Mouse (Mus musculus): ENCODE results near the gene Armc8. TPM values are rescaled to one million over a fixed set of nuclear protein-coding genes. Genes with fewer than 3 reads are reported as not detected.

The Armc8 gene
- total RNA-seq, 2 experiments from 2014 or later, result 26.7 to 27.9 TPM

DNA sequence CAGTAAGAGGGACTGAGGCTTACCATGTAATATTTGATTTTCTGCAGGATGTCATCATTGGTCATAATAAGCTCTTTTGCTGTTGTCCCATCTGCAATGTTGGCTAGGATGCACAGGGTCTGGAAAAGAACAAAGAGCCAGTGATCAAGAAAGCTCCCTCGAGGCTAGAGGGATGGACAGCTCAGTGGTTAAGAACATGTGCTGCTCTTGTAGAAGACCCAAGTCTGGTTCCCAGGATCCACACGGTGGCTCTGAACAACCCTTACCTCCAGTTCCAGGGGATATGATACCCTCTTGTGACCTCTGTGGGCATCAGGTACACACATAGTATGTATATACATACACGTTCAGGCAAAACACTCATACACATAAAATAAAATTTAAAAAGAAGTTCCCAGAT, 80.9 kb downstream of the Armc8 start:
- H3K27ac ChIP-seq, result no peak overlapping the region
- no peak overlapping the region for H3K4me3 ChIP-seq

DNA sequence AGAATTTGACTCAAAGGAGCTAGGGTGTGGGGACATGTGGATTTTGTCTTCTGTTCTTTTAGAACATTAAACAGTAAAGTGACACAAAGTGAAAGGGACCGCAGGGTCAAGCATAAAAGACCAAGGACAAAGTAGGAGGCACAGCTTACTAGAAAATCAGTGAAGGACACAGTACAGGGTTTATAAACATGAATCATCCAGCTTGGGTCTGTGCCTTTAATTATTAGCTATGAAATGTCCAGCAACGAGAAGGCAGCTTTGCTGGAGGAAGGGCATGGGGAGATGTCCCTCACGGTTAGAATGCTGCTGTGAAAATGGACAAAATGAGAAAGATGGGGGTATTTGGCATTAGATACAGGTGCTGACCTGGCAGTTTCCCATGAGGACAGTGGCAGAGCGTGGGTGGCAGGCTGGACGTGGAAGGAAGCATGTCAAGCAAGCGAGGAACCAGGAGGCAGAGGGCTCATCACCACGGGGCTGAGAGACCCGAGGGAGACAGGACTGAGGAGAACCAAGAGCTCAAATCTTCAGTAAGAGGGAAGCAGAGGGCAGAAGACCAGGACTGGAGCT, 81.5 kb downstream of the Armc8 start:
- TF ChIP-seq CTCF (IDR thresholded peaks at IDR 0.05), result no peak
- DNase-seq, result no peak
- H3K27ac ChIP-seq, result no peak overlapping the region
- intact Hi-C loops (cut with DNase I), result no loop called here
- H3K4me3 ChIP-seq, result no peak overlapping the region

More for the DNA sequence above, 80.9 kb downstream of the Armc8 start:
- DNase-seq, result no peak
- no peak for TF ChIP-seq CTCF (IDR thresholded peaks at IDR 0.05)
- intact Hi-C loops (cut with DNase I), result no loop called here

DNA sequence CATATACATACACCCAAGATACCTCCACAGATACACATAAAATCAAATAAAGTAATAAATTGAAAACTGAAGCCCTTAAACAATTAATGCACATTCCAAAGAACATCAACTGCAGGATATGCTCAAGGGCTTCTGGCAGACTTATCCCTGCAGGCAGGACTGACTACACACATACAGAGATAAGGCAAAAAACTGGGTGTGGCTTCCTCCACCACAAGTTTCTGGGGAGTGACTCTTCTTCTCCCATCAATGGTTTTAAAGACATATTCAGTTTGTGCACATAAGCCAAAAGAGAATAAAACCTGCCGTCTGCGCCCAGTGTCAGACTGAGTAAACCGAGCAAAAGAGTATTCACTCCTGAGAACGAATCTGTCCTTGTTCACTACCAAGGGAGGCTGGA, 83.6 kb downstream of the Armc8 start:
- TF ChIP-seq CTCF (IDR thresholded peaks at IDR 0.05), result no peak
- DNase-seq, result no peak
- H3K4me3 ChIP-seq, result no peak overlapping the region
- no peak overlapping the region for H3K27ac ChIP-seq
- intact Hi-C loops (cut with DNase I), result no loop called here

DNA sequence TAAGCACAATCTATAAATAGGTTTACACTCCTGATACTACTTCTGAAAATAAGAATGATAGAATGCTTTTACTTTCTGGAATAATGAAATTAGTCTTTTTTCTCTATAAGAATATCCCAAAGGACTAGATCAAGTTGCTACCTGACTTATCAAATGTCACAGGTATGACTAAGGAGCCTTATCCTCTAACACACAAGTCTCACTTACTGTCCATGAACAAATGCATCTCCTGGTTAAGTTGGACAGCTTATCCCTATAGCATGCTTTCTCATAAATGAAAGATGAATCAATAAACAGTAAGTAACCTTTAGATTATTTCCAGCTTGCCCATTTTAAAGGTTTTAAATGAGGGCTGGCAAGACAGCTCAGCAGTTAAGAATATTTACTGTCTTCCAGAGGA, 84.1 kb downstream of the Armc8 start:
- H3K27ac ChIP-seq, result no peak overlapping the region
- DNase-seq, result no peak
- intact Hi-C loops (cut with DNase I), result no loop called here
- no peak for TF ChIP-seq CTCF (IDR thresholded peaks at IDR 0.05)
- H3K4me3 ChIP-seq, result no peak overlapping the region

DNA sequence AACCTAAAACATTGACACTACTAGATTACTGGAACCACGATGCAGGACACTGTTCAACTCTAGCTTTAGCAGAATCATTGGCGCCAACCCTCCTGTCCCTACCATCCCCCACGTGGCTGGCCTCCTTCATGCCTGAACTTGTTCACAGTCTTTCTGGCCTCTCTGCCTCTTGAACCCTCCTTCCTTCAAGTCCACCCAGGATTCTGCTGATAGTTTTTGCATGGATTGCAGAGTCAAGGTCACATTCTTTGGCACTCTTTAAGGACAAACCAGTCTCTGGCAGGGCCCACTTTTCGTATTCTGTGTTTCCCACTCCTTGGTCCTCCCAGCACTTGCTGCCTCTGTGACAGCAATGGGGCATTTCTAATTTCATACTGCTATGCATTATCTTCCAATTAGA, 85.5 kb downstream of the Armc8 start:
- intact Hi-C loops (cut with DNase I), result no loop called here
- no peak for DNase-seq
- Histone ChIP-seq H3K27ac (no peak overlapping the region), H3K4me3 (no peak overlapping the region)
- TF ChIP-seq CTCF (IDR thresholded peaks at IDR 0.05), result no peak

DNA sequence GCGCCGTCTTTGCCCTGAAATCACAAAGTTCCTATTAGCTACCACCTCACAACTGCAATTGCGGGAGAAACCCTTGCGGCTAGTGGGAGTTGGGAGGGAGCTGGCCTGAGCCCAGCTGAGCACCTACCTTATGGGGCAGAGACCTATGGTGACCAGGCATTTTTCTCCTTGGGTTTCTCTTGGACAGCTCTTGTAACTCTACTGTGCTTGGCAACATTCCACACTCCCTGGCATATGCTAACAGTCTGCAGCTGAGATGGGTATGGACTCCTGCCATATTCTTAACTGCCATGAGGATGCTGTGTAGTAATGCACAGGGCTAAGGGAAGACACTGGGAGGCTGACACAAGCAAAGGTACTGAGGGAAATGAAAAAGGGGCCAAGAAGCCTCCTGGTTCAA, 87.9 kb downstream of the Armc8 start:
- intact Hi-C loops (cut with DNase I), result no loop called here
- no peak for DNase-seq
- no peak overlapping the region for H3K4me3 ChIP-seq

DNA sequence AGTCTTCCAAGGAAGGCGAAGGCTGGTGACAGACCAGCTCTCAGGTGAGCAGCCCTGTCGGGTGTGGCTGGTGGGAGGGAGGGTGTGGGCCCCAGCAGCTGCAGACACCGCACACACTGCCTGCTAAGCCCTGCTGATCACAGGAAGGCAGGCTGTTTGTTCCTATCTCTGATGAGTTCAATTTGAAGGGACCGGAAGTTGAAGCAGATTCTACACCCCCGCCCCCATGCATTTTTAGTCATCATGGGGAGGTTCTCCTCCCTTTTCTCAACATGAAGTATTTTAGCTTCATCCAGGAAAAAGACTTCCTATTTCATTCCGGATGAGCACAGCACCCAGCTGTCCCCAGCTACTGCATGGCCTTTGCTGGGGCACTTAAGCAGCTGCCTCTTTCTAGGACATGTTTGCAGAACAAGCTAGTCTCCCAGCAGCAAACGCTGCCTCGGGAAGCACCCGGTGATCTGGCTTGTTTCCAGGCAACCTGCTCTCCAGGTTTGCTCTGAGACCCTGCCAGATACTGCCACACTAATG, 89.5 kb downstream of the Armc8 start:
- no peak for DNase-seq
- no peak overlapping the region for H3K4me3 ChIP-seq
- no peak for TF ChIP-seq CTCF (IDR thresholded peaks at IDR 0.05)
- no peak overlapping the region for H3K27ac ChIP-seq
- intact Hi-C loops (cut with DNase I), result no loop called here

More for the DNA sequence above, 87.9 kb downstream of the Armc8 start:
- no peak overlapping the region for H3K27ac ChIP-seq
- no peak for TF ChIP-seq CTCF (IDR thresholded peaks at IDR 0.05)

DNA sequence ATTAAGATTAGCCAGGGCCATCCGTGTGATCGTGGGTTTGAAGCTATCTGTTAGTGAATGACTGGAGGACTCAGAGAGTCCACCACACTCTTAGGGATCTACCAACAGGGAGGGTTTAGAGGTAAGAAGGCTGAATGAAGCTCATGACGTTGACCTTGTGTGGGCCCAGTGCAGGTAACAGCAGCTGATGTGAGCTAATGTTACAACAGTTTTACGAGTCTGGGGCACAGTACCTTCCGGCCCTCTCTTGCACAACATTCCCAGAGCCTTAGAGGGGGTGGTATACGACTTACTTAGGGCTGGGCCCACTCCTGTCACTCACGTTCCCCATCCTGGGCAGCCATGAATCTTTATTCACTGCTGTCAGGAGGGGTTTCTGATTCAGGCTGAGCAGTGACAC, 97.4 kb downstream of the Armc8 start:
- intact Hi-C loops (cut with DNase I), result no loop called here
- no peak overlapping the region for H3K4me3 ChIP-seq
- no peak overlapping the region for H3K27ac ChIP-seq
- no peak for TF ChIP-seq CTCF (IDR thresholded peaks at IDR 0.05)
- no peak for DNase-seq

DNA sequence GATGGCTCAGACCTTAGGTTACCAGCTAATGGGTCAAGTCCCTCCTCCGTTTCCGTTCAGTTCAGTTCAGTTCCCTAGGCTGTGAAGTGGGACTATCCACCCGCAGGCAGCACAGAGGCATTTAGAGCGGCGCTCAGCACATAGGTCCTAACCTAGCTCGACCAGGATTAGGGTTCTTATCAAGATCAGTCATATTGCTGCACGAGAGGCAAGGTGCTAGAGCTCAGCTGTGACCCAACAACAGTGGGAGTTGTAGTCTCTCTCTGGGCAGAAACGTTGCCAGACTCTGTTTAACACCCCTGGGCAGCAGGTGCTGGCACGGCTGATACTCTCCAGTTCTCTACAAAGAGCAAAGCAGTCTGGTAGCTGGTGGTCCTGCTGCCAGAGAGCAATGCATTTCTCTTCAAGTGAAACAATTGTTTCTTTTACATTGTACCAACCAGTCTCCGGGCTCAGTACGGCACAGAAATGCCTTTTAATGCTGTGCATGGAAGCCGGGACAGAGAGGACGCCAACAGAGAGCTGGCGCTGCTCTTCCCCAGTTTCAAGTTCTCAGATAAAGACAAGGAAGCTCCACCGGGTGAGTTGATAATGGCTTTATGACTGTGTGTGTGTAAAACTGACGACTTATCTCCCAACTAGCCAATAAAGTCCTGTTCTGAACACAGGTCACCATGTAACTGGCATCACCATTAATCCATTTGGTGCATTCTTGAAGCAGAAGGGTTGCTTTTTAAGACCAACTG, 98.2 kb downstream of the Armc8 start:
- H3K27ac ChIP-seq, result no peak overlapping the region
- H3K4me3 ChIP-seq, result no peak overlapping the region
- intact Hi-C loops (cut with DNase I), result no loop called here
- DNase-seq, result no peak
- TF ChIP-seq CTCF (IDR thresholded peaks at IDR 0.05), result no peak

DNA sequence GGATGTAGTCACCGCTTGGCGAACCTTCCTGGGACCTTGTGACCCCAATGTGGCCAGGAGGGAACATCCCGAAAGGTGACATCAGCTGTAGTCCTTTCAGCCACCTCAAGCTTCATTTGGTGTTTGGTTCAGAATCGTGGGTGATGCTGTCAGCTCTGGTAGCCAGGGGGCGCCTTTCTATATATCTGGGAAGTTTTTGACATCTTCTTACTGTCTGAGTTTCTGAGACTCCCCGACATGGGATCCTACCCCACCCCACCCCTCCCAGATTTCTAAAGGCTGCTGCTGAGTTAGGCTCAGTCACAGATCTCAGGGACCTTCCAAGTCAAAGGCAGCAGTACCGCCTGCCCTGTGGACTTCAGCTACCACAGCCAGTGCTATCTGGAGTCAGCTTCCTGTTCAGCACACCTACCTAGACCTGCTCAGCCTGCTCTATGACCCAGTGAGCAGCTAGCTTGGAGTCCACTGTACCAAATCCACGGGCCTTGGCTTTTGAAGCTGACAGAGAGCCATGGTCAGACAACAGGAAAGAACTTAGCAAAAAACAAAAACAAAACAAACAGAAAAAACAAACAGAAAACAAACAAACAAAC, 98.9 kb downstream of the Armc8 start:
- Histone ChIP-seq H3K27ac (no peak overlapping the region), H3K4me3 (no peak overlapping the region)
- no peak for DNase-seq
- peak; percentile 53 for TF ChIP-seq CTCF (IDR thresholded peaks at IDR 0.05)
- intact Hi-C loops (cut with DNase I), result no loop called here

DNA sequence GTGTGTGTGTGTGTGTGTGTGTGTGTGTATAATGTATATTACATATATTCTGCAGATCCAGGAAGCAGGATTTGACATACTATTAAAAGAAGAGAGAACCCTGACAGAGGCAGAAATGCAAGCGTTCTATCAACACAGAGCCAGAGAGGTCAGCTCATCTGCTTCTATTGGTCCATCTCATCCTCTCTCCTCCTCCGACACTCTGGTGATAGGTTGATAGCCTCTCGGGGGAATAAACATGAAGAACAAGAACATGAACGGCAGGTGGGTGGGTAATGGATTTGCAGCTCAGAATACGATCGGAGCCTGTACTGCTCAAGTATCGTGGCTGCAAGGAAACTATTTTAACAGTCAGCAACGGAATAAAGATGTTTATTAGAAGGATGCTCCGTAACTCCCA, 100.1 kb downstream of the Armc8 start:
- intact Hi-C loops (cut with DNase I), result no loop called here
- DNase-seq, result no peak
- TF ChIP-seq CTCF (IDR thresholded peaks at IDR 0.05), result no peak
- Histone ChIP-seq H3K4me3 (no peak overlapping the region), H3K27ac (no peak overlapping the region)

DNA sequence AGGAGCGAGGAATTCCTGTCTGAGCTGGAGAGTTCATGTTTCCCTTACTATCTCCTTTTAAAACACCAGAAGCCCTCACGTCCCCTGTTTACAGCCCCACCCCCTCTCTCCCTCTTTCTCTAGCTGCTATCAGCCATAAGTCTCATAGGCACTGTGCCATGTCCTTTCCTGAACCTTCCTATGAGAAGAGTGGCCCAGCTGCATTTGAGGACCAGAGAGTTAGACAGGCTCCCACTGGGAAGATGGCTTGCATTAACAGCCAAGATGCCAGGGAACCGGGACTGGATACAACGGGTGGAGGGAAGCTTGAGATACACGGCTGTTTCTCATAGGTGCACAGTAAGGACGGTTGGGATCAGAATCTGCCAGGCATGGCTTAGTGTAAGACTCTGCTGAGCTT, 103.8 kb downstream of the Armc8 start:
- no peak for TF ChIP-seq CTCF (IDR thresholded peaks at IDR 0.05)
- DNase-seq, result no peak
- H3K4me3 ChIP-seq, result no peak overlapping the region
- H3K27ac ChIP-seq, result no peak overlapping the region
- intact Hi-C loops (cut with DNase I), result no loop called here

DNA sequence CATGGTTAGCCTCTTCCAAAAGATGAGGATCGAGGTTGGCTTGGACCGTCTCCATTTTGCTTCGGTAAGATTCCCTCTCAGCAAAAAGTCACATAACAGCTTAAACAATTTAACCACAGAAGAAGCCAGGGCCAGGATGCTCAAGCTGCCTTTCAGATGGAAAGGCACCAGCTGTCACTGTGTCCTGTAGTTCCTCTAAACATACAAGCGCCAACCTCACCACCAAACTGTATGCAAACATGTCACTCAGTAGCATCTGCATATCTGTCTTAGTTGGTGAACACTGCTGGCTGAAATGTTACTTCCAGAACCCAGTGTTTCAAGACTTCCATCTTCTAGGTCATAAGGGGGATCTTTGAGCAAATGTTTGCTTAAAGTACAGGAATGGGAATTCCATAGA, 109.0 kb downstream of the Armc8 start:
- intact Hi-C loops (cut with DNase I), result loop anchor here (2.0 to 5.0 kb wide), 2 partner anchors 121 to 203 kb away; no protein-coding TSS in a partner anchor
- no peak for TF ChIP-seq CTCF (IDR thresholded peaks at IDR 0.05)
- H3K4me3 ChIP-seq, result no peak overlapping the region
- no peak for DNase-seq
- H3K27ac ChIP-seq, result no peak overlapping the region

Measured in gastrocnemius, adult 2 months (tissue).